Mouse (Mus musculus) limb, embryonic 13.5 days (tissue): ENCODE results near the gene Aatf. TPM values are rescaled to one million over a fixed set of nuclear protein-coding genes. Genes with fewer than 3 reads are reported as not detected.

Experiments used
- ATAC-seq: fragments of 200-750 bp; cut with Nextera tagmentation; 2 replicates; pipeline ENCODE4 v1.8.0; 2017; ENCODE audit warnings: low read depth, moderate number of reproducible peaks, moderate TSS enrichment; ENCODE audit not compliant: low FRiP score
- H3K27ac ChIP-seq: fragments of 300-500 bp; sonication (generic); 2 replicates; pipeline ENCODE4 v1.5.1; 2015; ENCODE audit warnings: inconsistent platforms, mild to moderate bottlenecking, moderate library complexity
- H3K27me3 ChIP-seq: fragments of 300-500 bp; sonication (generic); 2 replicates; pipeline ENCODE4 v1.6.1; 2015; ENCODE audit warnings: mild to moderate bottlenecking, inconsistent platforms
- H3K36me3 ChIP-seq: fragments of 300-500 bp; sonication (generic); 2 replicates; pipeline ENCODE4 v1.6.1; 2015; ENCODE audit warnings: inconsistent platforms, mild to moderate bottlenecking, moderate library complexity
- H3K4me1 ChIP-seq: fragments of 300-500 bp; sonication (generic); 2 replicates; pipeline ENCODE4 v1.6.1; 2015; ENCODE audit warnings: inconsistent platforms
- H3K4me2 ChIP-seq: fragments of 300-500 bp; sonication (generic); replicated peaks from 2 replicates; pipeline ENCODE4 v1.6.1; 2015; ENCODE audit warnings: inconsistent platforms, mild to moderate bottlenecking, moderate library complexity
- H3K4me3 ChIP-seq: fragments of 300-500 bp; sonication (generic); 2 replicates; pipeline ENCODE4 v1.5.1; 2015; ENCODE audit warnings: moderate library complexity, mild to moderate bottlenecking, inconsistent platforms
- H3K9ac ChIP-seq: fragments of 300-500 bp; sonication (generic); 2 replicates; pipeline ENCODE4 v1.6.1; 2015; ENCODE audit warnings: mild to moderate bottlenecking, inconsistent platforms
- H3K9me3 ChIP-seq: fragments of 300-500 bp; sonication (generic); 2 replicates; pipeline ENCODE4 v1.6.1; 2016; ENCODE audit warnings: inconsistent platforms
- WGBS: fragments of 180-500 bp; shearing (Covaris S2); methylation state at CpG from one replicate; pipeline ENCODE4 v1.1.7; 2015; 5-methylcytosine and 5-hydroxymethylcytosine counted together
- polyA plus RNA-seq: library from polyadenylated mRNA; unstranded; fragments of >200 nt; fragmentation: Nextera tagmentation; extraction: Ambion mirVana; gene quantifications from 2 replicates; pipeline ENCODE4 v1.2.1, GENCODE M21; 2015

Aatf gene
- polyA plus RNA-seq, 1 experiment from 2014 or later = 55.7 TPM

DNA sequence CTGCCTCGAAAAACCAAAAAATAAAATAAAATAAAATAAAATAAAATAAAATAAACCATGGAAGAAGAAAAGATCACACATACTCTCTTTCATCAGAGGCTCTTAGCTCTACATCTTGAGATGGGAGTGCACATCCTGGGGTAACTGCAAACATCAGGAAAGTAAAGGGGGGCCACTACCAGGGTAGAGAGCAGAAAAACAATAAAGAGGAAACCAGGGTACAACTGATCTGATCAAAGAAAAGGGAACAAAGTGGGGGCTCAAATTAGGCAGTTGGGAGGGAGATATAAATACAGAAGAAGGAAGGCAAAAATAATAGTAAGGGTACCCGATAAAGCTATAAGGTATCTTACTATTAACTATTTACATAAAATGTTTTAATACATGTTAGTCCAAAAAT lies 36.7 kb downstream of the Aatf start:
- no peak overlapping the region for H3K27ac ChIP-seq
- no peaks in the 10 kb centered on the region for H3K27me3 ChIP-seq
- no peaks in the 10 kb centered on the region for H3K9me3 ChIP-seq
- H3K4me2 ChIP-seq = no peak overlapping the region
- WGBS = 95% methylated on average over 2 of the region's 2 CpGs
- no peak overlapping the region for H3K4me3 ChIP-seq
- H3K4me1 ChIP-seq = no peaks in the 10 kb centered on the region
- no peak overlapping the region for H3K9ac ChIP-seq
- H3K36me3 ChIP-seq = peaks cover 9% of the 10 kb centered on the region
- ATAC-seq = no peak

GRCm38 (mm10) chr11:84475991-84476390 lies 37.3 kb downstream of the Aatf start:
- no peak for ATAC-seq
- Histone ChIP-seq H3K4me3 (no peak overlapping the region), H3K27ac (no peak overlapping the region), H3K4me2 (no peak overlapping the region), H3K36me3 (peaks cover 10% of the 10 kb centered on the region), H3K9ac (no peak overlapping the region), H3K27me3 (no peaks in the 10 kb centered on the region), H3K4me1 (no peaks in the 10 kb centered on the region), H3K9me3 (no peaks in the 10 kb centered on the region)
- WGBS = 89% methylated on average over 4 of the region's 4 CpGs

- Histone ChIP-seq H3K9ac (no peak overlapping the region), H3K4me1 (no peaks in the 10 kb centered on the region), H3K27ac (no peak overlapping the region), H3K4me2 (no peak overlapping the region), H3K4me3 (no peak overlapping the region), H3K9me3 (no peaks in the 10 kb centered on the region), H3K36me3 (peaks cover 23% of the 10 kb centered on the region), H3K27me3 (no peaks in the 10 kb centered on the region)
- ATAC-seq = no peak
- WGBS = 82% methylated on average over 4 of the region's 4 CpGs
These were observed 40.1 kb downstream of the Aatf start for GRCm38 (mm10) chr11:84473093-84473667.

DNA sequence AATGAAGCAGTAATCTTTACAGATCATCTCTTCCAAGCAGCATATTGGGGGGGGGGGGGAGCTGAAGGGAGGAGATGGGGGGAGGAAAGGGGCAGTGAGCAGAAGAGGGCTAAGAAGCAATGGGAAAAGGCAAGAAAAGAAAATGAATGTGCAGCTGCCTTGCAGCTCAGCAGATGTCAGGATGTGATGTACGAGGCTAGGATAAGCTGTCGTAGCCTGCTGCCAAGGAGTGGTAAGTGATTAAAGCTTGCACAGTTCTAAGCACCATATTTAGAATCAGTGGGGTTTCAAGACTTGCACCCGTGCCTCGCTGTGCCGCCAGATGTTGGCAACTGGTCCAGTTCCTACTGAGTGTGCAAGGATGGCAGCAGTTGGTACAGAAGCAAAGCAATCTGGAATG lies 48.8 kb downstream of the Aatf start:
- H3K36me3 ChIP-seq = peaks cover 11% of the 10 kb centered on the region
- H3K27ac ChIP-seq = no peak overlapping the region
- no peaks in the 10 kb centered on the region for H3K27me3 ChIP-seq
- ATAC-seq = no peak
- H3K4me1 ChIP-seq = no peaks in the 10 kb centered on the region
- WGBS = 58% methylated on average over 5 of the region's 5 CpGs
- H3K9ac ChIP-seq = no peak overlapping the region
- H3K4me2 ChIP-seq = no peak overlapping the region
- H3K9me3 ChIP-seq = no peaks in the 10 kb centered on the region
- H3K4me3 ChIP-seq = no peak overlapping the region

DNA sequence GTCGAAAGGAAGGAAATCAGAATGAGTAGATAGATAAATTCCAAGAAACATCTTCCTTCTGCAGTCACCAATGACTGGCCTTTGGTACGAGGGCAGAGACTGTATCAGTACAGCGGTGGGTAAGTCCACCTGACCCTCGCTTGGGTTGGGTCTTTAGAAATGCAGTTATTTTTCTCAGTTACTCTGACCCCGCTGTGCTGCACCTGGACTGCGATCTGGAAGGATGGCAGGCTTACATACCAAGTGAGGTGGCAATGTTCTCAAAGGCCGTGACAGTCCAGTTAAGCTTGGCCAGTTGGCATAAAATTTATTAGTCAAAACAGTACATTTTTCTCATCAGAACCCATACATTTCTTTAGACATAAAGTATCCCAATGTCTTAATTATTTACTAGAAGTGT lies 59.4 kb downstream of the Aatf start:
- no peak for ATAC-seq
- no peaks in the 10 kb centered on the region for H3K4me1 ChIP-seq
- H3K9me3 ChIP-seq = no peaks in the 10 kb centered on the region
- H3K27me3 ChIP-seq = no peaks in the 10 kb centered on the region
- no peak overlapping the region for H3K9ac ChIP-seq
- 84% methylated on average over 7 of the region's 7 CpGs for WGBS
- H3K4me2 ChIP-seq = no peak overlapping the region
- H3K27ac ChIP-seq = no peak overlapping the region
- H3K4me3 ChIP-seq = no peak overlapping the region
- H3K36me3 ChIP-seq = no peaks in the 10 kb centered on the region

GRCm38 (mm10) chr11:84442554-84443331 lies 70.6 kb downstream of the Aatf start:
- Histone ChIP-seq H3K4me2 (no peak overlapping the region), H3K9ac (no peak overlapping the region), H3K27ac (no peak overlapping the region), H3K9me3 (no peaks in the 10 kb centered on the region), H3K27me3 (no peaks in the 10 kb centered on the region), H3K36me3 (peaks cover 15% of the 10 kb centered on the region), H3K4me3 (no peak overlapping the region), H3K4me1 (no peaks in the 10 kb centered on the region)
- 79% methylated on average over 4 of the region's 4 CpGs for WGBS
- no peak for ATAC-seq

DNA sequence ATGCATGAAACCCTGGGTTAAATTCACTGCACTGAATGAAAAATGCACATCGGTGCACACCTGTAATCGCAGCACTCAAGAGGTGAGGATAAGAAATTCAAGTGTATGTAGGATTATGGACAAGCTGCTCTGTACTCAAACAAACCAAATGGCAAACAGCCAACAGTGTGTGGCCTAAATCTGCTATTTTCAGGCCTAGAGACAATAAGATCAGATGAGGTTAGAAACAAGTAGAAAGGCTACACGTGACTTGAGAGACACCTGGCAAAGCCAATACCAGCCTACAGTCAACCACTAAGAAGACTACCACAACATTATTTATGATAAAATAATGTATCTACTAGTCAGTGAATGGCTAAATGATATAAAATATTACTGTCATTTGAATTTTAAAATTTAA lies 72.9 kb downstream of the Aatf start:
- Histone ChIP-seq H3K4me1 (no peaks in the 10 kb centered on the region), H3K36me3 (peaks cover 16% of the 10 kb centered on the region), H3K27ac (no peak overlapping the region), H3K9me3 (no peaks in the 10 kb centered on the region), H3K9ac (no peak overlapping the region), H3K4me3 (no peak overlapping the region), H3K4me2 (no peak overlapping the region), H3K27me3 (no peaks in the 10 kb centered on the region)
- ATAC-seq = no peak
- WGBS = 86% methylated on average over 3 of the region's 3 CpGs

DNA sequence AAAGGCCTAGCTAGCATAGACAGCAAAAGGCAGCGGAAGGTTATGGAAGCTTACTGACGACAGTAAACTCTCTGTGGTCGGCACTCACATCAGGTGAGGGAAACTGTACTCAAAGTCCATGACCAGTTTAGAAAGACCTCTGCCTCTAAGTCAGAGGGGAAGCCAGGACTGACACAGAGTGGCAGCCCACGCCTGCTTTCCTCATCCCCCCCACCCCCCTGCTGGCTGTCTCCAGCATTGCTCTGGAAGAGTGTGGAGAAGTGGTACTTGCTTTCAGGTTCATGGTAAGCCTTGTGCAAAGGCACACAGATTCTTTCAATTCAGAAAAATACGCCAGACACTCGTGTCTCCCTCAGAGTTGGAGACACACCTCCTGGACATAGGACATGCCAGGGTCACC lies 78.4 kb downstream of the Aatf start:
- Histone ChIP-seq H3K9me3 (no peaks in the 10 kb centered on the region), H3K4me3 (no peak overlapping the region), H3K27ac (no peak overlapping the region), H3K4me2 (no peak overlapping the region), H3K27me3 (no peaks in the 10 kb centered on the region), H3K4me1 (no peaks in the 10 kb centered on the region), H3K36me3 (peaks cover 7% of the 10 kb centered on the region; the same call in 1 of the 2 replicates), H3K9ac (no peak overlapping the region)
- no peak for ATAC-seq
- 66% methylated on average over 6 of the region's 6 CpGs for WGBS

DNA sequence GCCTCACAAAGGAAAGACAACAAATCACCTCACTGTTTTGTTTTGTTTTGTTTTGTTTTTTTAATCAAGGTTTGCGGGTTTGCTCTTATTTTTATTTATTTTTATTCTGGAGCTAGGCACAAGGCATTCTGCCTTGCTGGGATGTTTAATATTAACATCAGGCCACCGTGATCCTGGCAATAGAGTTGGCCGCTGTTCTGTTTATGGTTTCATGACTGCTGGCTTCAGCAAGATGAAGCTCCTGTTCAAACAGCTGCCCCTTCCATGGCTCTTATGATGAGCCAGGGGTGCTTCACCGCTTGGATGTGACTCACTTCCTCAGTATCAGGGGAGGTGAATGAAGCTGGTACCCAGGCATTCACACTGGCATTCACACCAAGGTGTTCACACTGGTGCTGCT lies 83.0 kb downstream of the Aatf start:
- Histone ChIP-seq H3K4me3 (no peak overlapping the region), H3K4me2 (no peak overlapping the region), H3K36me3 (peaks cover 3% of the 10 kb centered on the region; the same call in 1 of the 2 replicates), H3K27me3 (no peaks in the 10 kb centered on the region), H3K9me3 (no peaks in the 10 kb centered on the region), H3K27ac (no peak overlapping the region), H3K9ac (no peak overlapping the region), H3K4me1 (peaks cover 9% of the 10 kb centered on the region)
- no peak for ATAC-seq
- WGBS = 76% methylated on average over 4 of the region's 4 CpGs

GRCm38 (mm10) chr11:84429581-84429980 lies 83.7 kb downstream of the Aatf start:
- WGBS = 45% methylated on average over 1 of the region's 1 CpGs
- Histone ChIP-seq H3K36me3 (0 out of 2 replicates have a peak, but pooled peaks cover 3% of the 10 kb centered on the region), H3K4me3 (no peak overlapping the region), H3K27ac (no peak overlapping the region), H3K4me2 (no peak overlapping the region), H3K27me3 (no peaks in the 10 kb centered on the region), H3K4me1 (peaks cover 13% of the 10 kb centered on the region), H3K9ac (no peak overlapping the region), H3K9me3 (no peaks in the 10 kb centered on the region)
- no peak for ATAC-seq

DNA sequence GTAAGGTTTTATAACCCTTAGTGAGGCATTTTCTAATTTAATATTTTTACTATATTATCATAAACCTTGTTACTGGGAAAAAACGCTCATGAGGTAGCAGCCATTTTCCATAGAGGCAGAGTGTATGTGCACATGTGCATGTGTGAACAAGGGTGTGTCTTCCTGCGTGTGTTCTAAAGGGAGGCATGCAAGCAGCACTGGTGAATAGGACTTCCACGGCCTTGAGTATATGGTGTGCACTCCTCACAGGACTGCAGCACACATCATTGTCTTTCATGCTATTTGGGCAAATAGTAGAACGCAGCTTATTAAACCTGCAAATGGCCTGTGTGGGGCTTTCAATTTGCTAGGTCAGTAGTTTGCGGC lies 86.7 kb downstream of the Aatf start:
- Histone ChIP-seq H3K27me3 (no peaks in the 10 kb centered on the region), H3K27ac (no peak overlapping the region), H3K9me3 (no peaks in the 10 kb centered on the region), H3K9ac (no peak overlapping the region), H3K4me1 (peaks cover 36% of the 10 kb centered on the region), H3K36me3 (peaks cover 3% of the 10 kb centered on the region; the same call in 1 of the 2 replicates), H3K4me2 (no peak overlapping the region), H3K4me3 (no peak overlapping the region)
- no peak for ATAC-seq
- 87% methylated on average over 5 of the region's 5 CpGs for WGBS

DNA sequence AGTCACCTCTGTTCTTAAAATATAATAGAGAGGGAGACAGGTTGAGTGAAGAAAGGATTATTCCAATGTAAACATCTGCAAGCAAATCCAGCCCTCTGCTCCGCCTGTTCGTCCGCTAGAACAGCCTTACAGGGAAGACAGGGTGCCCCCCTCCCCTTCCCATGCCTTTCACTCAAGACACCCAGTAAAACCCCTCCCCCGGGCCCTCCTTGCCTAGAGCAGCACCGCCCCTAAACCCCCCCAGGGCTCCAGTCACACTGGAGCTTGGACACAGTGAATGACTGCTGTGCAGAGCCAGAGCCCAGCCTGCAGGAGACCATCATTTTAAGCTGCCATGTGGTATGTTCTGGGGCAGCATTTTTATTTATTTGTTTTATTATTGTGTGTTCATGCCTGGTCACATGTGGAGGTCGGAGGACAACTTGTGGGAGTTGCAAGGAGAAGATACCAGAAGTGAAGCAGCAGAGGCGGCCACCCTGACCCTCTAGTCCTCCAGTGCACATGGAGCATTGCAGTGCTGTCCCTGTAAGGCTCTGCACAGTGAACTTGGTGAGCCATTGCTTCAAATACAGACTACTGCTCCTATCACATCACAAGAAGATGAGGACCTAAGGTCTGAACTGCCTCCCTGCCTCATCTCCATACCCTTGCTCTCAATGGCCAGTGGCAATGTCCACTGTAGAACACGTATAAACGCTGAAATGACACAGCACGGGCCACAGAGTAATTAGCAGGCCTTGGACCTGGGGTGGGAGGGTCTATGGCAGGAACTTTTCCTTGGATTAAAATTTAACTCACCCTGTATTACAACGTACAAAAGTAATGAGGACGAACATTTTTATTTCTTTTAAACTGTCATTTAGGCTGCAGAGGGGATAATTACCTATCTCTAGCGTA lies 87.3 kb downstream of the Aatf start:
- no peaks in the 10 kb centered on the region for H3K27me3 ChIP-seq
- H3K36me3 ChIP-seq = peaks cover 3% of the 10 kb centered on the region; the same call in 1 of the 2 replicates
- no peak overlapping the region for H3K9ac ChIP-seq
- no peak overlapping the region for H3K4me3 ChIP-seq
- H3K27ac ChIP-seq = no peak overlapping the region
- H3K4me2 ChIP-seq = no peak overlapping the region
- ATAC-seq = no peak
- WGBS = 61% methylated on average over 13 of the region's 13 CpGs
- peaks cover 43% of the 10 kb centered on the region for H3K4me1 ChIP-seq
- no peaks in the 10 kb centered on the region for H3K9me3 ChIP-seq
